Mouse (Mus musculus) gastrocnemius, adult 2 months (tissue): ENCODE results near the gene Palm2. TPM values are rescaled to one million over a fixed set of nuclear protein-coding genes. Genes with fewer than 3 reads are reported as not detected.

Experiments used
- DNase-seq: peaks from one replicate; pipeline ENCODE4 v3.0.0; 2022
- H3K27ac ChIP-seq: fragments of 200-600 bp; 2 replicates; pipeline ENCODE4 v1.8.1; 2022; ENCODE audit warnings: mild to moderate bottlenecking
- H3K4me3 ChIP-seq: fragments of 200-600 bp; 2 replicates; pipeline ENCODE4 v1.8.1; 2022; ENCODE audit warnings: mild to moderate bottlenecking, moderate library complexity
- CTCF ChIP-seq: fragments of 200-600 bp; IDR thresholded peaks from 2 replicates; pipeline ENCODE4 v1.8.1; 2022; ENCODE audit warnings: antibody characterized with exemption, mild to moderate bottlenecking, moderate library complexity
- intact Hi-C: fragments of 180-260 bp; cut with DNase I; formaldehyde crosslinking; loops from one replicate; pipeline ENCODE4 v1.15.1; 2025
- total RNA-seq, 2 experiments: library from RNA; stranded (reverse); gene quantifications; 2 replicates each; pipeline ENCODE4 v1.2.3; 2021

Gene Palm2
- total RNA-seq, 2 experiments from 2014 or later, result 0.28 to 0.98 TPM

DNA sequence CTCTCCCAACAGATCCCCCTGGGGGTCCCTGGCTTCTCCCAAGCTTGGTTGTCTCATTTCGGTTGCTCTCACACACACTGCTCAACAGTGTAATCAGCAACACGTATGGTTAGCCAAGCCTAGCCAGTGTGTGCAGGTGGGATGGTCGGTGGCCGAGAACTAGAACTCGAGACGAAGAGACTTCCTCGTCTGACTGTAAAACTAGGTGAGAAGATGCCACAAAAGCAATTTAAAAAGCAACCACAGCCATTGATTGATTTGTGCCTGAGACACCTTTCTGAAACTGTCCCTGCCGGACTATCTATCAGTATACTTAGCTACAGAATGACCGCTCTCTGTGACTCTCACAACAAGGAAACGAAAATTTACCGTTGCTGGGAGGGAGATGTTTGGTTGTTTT, 321.0 kb downstream of the Palm2 start:
- Histone ChIP-seq H3K27ac (no peak overlapping the region), H3K4me3 (no peak overlapping the region)
- DNase-seq, result no peak
- TF ChIP-seq CTCF, result no peak
- intact Hi-C loops, result no loop called here

DNA sequence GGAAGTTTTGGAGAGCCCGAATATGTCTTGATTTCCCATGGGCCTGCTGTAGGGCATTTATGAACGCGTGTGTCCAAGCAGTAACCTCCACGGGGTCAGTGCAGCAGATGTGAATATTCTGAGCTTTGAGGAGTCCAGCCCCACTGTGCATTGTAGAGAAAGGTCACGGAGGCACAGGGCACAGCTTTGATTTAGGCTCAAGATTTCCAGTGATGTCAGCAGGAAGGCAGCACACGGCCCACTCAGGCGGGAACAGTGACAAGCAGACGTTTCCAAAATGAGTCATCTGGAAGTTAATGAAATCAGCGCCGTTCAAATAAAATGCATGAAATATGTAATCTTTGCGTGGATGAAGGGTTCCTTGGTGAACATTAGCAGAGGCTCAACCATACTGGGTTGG, 323.9 kb downstream of the Palm2 start:
- no peak for DNase-seq
- peak overlapping the region; percentile 20; the same call in 1 of the 2 replicates for H3K4me3 ChIP-seq
- intact Hi-C loops, result no loop called here
- peak overlapping the region; percentile 44; the same call in 1 of the 2 replicates for H3K27ac ChIP-seq
- TF ChIP-seq CTCF, result no peak

Other genes with a start within 250 kb of the Palm2 start
- gene Ptpn3, start 132.4 kb upstream of the Palm2 start, total RNA-seq, result 10 to 100 TPM; 29.8 to 77.3 TPM
- 1 to 10 TPM; 4.9 to 7.0 TPM for gene Pakap, start 133.9 kb downstream of the Palm2 start, total RNA-seq